Mouse (Mus musculus): ENCODE data around the gene Arnt2. TPM values are rescaled to one million over a fixed set of nuclear protein-coding genes. Genes with fewer than 3 reads are reported as not detected.

Gene Arnt2
- polyA plus RNA-seq, 1 experiment from 2014 or later = 5.8 TPM

- Histone ChIP-seq H3K4me1 (replicated peaks; ENCODE audit: control insufficient read depth, insufficient read depth, low read length) (no peaks in the 10 kb centered on the region), H3K9me3 (ENCODE audit: control insufficient read depth, low read length) (no peaks in the 10 kb centered on the region), H3K27me3 (replicated peaks; ENCODE audit: control insufficient read depth, insufficient read depth, low read length) (no peaks in the 10 kb centered on the region), H3K4me2 (ENCODE audit: low read length) (no peak overlapping the region), H3K27ac (ENCODE audit: low read depth) (no peak overlapping the region), H3K9ac (ENCODE audit: low read length) (no peak overlapping the region), H3K36me3 (ENCODE audit: control insufficient read depth, insufficient read depth, low read length) (no peaks in the 10 kb centered on the region), H3K4me3 (ENCODE audit: low read depth, low read length) (no peak overlapping the region)
- DNase-seq (ENCODE audit: low spot score) (no peak), ATAC-seq (replicated peaks; ENCODE audit: low FRiP score, low TSS enrichment, low read depth) (no peak)
These were observed 22.2 kb upstream of the Arnt2 start for GRCm38 (mm10) chr7:84432151-84432550.

- ATAC-seq (replicated peaks; ENCODE audit: low FRiP score, low TSS enrichment, low read depth) (no peak), DNase-seq (ENCODE audit: low spot score) (no peak)
- H3K9me3 ChIP-seq (ENCODE audit: control insufficient read depth, low read length) = no peaks in the 10 kb centered on the region
- no peak overlapping the region for H3K27ac ChIP-seq (ENCODE audit: low read depth)
- no peak overlapping the region for H3K4me2 ChIP-seq (ENCODE audit: low read length)
- WGBS = 66% methylated on average over 2 of the region's 2 CpGs
- no peak overlapping the region for H3K9ac ChIP-seq (ENCODE audit: low read length)
- no peaks in the 10 kb centered on the region for H3K4me1 ChIP-seq (replicated peaks; ENCODE audit: control insufficient read depth, insufficient read depth, low read length)
- no peaks in the 10 kb centered on the region for H3K27me3 ChIP-seq (replicated peaks; ENCODE audit: control insufficient read depth, insufficient read depth, low read length)
- no peak overlapping the region for H3K4me3 ChIP-seq (ENCODE audit: low read depth, low read length)
- H3K36me3 ChIP-seq (ENCODE audit: control insufficient read depth, insufficient read depth, low read length) = no peaks in the 10 kb centered on the region
These were observed 17.2 kb upstream of the Arnt2 start for GRCm38 (mm10) chr7:84427221-84427620.

GRCm38 (mm10) chr7:84424670-84425385, 14.9 kb upstream of the Arnt2 start:
- Histone ChIP-seq H3K36me3 (ENCODE audit: control insufficient read depth, insufficient read depth, low read length) (no peaks in the 10 kb centered on the region), H3K27me3 (replicated peaks; ENCODE audit: control insufficient read depth, insufficient read depth, low read length) (no peaks in the 10 kb centered on the region), H3K27ac (ENCODE audit: low read depth) (no peak overlapping the region), H3K4me3 (ENCODE audit: low read depth, low read length) (no peak overlapping the region), H3K9ac (ENCODE audit: low read length) (no peak overlapping the region), H3K9me3 (ENCODE audit: control insufficient read depth, low read length) (no peaks in the 10 kb centered on the region), H3K4me2 (ENCODE audit: low read length) (no peak overlapping the region), H3K4me1 (replicated peaks; ENCODE audit: control insufficient read depth, insufficient read depth, low read length) (no peaks in the 10 kb centered on the region)
- WGBS = 74% methylated on average over 7 of the region's 7 CpGs
- DNase-seq (ENCODE audit: low spot score) = no peak
- no peak for ATAC-seq (replicated peaks; ENCODE audit: low FRiP score, low TSS enrichment, low read depth)

GRCm38 (mm10) chr7:84421753-84422152, 11.8 kb upstream of the Arnt2 start:
- Histone ChIP-seq H3K9ac (ENCODE audit: low read length) (no peak overlapping the region), H3K9me3 (ENCODE audit: control insufficient read depth, low read length) (no peaks in the 10 kb centered on the region), H3K36me3 (ENCODE audit: control insufficient read depth, insufficient read depth, low read length) (no peaks in the 10 kb centered on the region), H3K4me2 (ENCODE audit: low read length) (no peak overlapping the region), H3K27me3 (replicated peaks; ENCODE audit: control insufficient read depth, insufficient read depth, low read length) (no peaks in the 10 kb centered on the region), H3K4me3 (ENCODE audit: low read depth, low read length) (no peak overlapping the region), H3K4me1 (replicated peaks; ENCODE audit: control insufficient read depth, insufficient read depth, low read length) (no peaks in the 10 kb centered on the region), H3K27ac (ENCODE audit: low read depth) (no peak overlapping the region)
- ATAC-seq (replicated peaks; ENCODE audit: low FRiP score, low TSS enrichment, low read depth) (no peak), DNase-seq (ENCODE audit: low spot score) (no peak)

GRCm38 (mm10) chr7:84421291-84421665, 11.3 kb upstream of the Arnt2 start:
- no peak overlapping the region for H3K27ac ChIP-seq (ENCODE audit: low read depth)
- H3K4me1 ChIP-seq (replicated peaks; ENCODE audit: control insufficient read depth, insufficient read depth, low read length) = no peaks in the 10 kb centered on the region
- H3K27me3 ChIP-seq (replicated peaks; ENCODE audit: control insufficient read depth, insufficient read depth, low read length) = no peaks in the 10 kb centered on the region
- no peaks in the 10 kb centered on the region for H3K9me3 ChIP-seq (ENCODE audit: control insufficient read depth, low read length)
- H3K36me3 ChIP-seq (ENCODE audit: control insufficient read depth, insufficient read depth, low read length) = no peaks in the 10 kb centered on the region
- ATAC-seq (replicated peaks; ENCODE audit: low FRiP score, low TSS enrichment, low read depth) (no peak), DNase-seq (ENCODE audit: low spot score) (no peak)
- no peak overlapping the region for H3K4me3 ChIP-seq (ENCODE audit: low read depth, low read length)
- H3K4me2 ChIP-seq (ENCODE audit: low read length) = no peak overlapping the region
- H3K9ac ChIP-seq (ENCODE audit: low read length) = no peak overlapping the region

GRCm38 (mm10) chr7:84420581-84421290, 10.8 kb upstream of the Arnt2 start:
- no peak for DNase-seq (ENCODE audit: low spot score)
- Histone ChIP-seq H3K4me3 (ENCODE audit: low read depth, low read length) (no peak overlapping the region), H3K27ac (ENCODE audit: low read depth) (no peak overlapping the region), H3K9ac (ENCODE audit: low read length) (no peak overlapping the region), H3K36me3 (ENCODE audit: control insufficient read depth, insufficient read depth, low read length) (no peaks in the 10 kb centered on the region), H3K4me1 (replicated peaks; ENCODE audit: control insufficient read depth, insufficient read depth, low read length) (no peaks in the 10 kb centered on the region), H3K9me3 (ENCODE audit: control insufficient read depth, low read length) (no peaks in the 10 kb centered on the region), H3K4me2 (ENCODE audit: low read length) (no peak overlapping the region), H3K27me3 (replicated peaks; ENCODE audit: control insufficient read depth, insufficient read depth, low read length) (no peaks in the 10 kb centered on the region)
- no peak for ATAC-seq (replicated peaks; ENCODE audit: low FRiP score, low TSS enrichment, low read depth)
- 76% methylated on average over 3 of the region's 3 CpGs for WGBS

- Histone ChIP-seq H3K27ac (ENCODE audit: low read depth) (no peak overlapping the region), H3K27me3 (replicated peaks; ENCODE audit: control insufficient read depth, insufficient read depth, low read length) (no peaks in the 10 kb centered on the region)
- ATAC-seq (replicated peaks; ENCODE audit: low FRiP score, low TSS enrichment, low read depth) = no peak
These were observed 7.5 kb upstream of the Arnt2 start for GRCm38 (mm10) chr7:84417441-84417840.

GRCm38 (mm10) chr7:84412570-84412969, 2.6 kb upstream of the Arnt2 start:
- H3K27ac ChIP-seq (ENCODE audit: low read depth) = no peak overlapping the region

More at GRCm38 (mm10) chr7:84417441-84417840, 7.5 kb upstream of the Arnt2 start:
- Histone ChIP-seq H3K4me2 (ENCODE audit: low read length) (no peak overlapping the region), H3K36me3 (ENCODE audit: control insufficient read depth, insufficient read depth, low read length) (no peaks in the 10 kb centered on the region), H3K4me3 (ENCODE audit: low read depth, low read length) (no peak overlapping the region), H3K9me3 (ENCODE audit: control insufficient read depth, low read length) (no peaks in the 10 kb centered on the region), H3K4me1 (replicated peaks; ENCODE audit: control insufficient read depth, insufficient read depth, low read length) (no peaks in the 10 kb centered on the region), H3K9ac (ENCODE audit: low read length) (no peak overlapping the region)
- DNase-seq (ENCODE audit: low spot score) = no peak

More at GRCm38 (mm10) chr7:84412570-84412969, 2.6 kb upstream of the Arnt2 start:
- no peak for DNase-seq (ENCODE audit: low spot score)
- peaks cover 5% of the 10 kb centered on the region; the same call in 1 of the 2 replicates for H3K4me1 ChIP-seq (replicated peaks; ENCODE audit: control insufficient read depth, insufficient read depth, low read length)
- no peak overlapping the region for H3K4me2 ChIP-seq (ENCODE audit: low read length)
- ATAC-seq (replicated peaks; ENCODE audit: low FRiP score, low TSS enrichment, low read depth) = no peak
- no peak overlapping the region for H3K9ac ChIP-seq (ENCODE audit: low read length)
- no peaks in the 10 kb centered on the region for H3K36me3 ChIP-seq (ENCODE audit: control insufficient read depth, insufficient read depth, low read length)
- no peaks in the 10 kb centered on the region for H3K27me3 ChIP-seq (replicated peaks; ENCODE audit: control insufficient read depth, insufficient read depth, low read length)
- H3K9me3 ChIP-seq (ENCODE audit: control insufficient read depth, low read length) = no peaks in the 10 kb centered on the region
- no peak overlapping the region for H3K4me3 ChIP-seq (ENCODE audit: low read depth, low read length)
- WGBS = 69% methylated on average over 8 of the region's 8 CpGs

Measured in intestine, embryonic 14.5 days (tissue).